Mouse (Mus musculus): ENCODE measurements around the gene Syngap1.
A peak's percentile ranks its signal among the peaks of the same experiment; 100 is the strongest.

Syngap1 gene

GRCm38 (mm10) chr17:26936921-26937695, 3.9 kb upstream of the Syngap1 start:
- DNase-seq: no peak

DNA sequence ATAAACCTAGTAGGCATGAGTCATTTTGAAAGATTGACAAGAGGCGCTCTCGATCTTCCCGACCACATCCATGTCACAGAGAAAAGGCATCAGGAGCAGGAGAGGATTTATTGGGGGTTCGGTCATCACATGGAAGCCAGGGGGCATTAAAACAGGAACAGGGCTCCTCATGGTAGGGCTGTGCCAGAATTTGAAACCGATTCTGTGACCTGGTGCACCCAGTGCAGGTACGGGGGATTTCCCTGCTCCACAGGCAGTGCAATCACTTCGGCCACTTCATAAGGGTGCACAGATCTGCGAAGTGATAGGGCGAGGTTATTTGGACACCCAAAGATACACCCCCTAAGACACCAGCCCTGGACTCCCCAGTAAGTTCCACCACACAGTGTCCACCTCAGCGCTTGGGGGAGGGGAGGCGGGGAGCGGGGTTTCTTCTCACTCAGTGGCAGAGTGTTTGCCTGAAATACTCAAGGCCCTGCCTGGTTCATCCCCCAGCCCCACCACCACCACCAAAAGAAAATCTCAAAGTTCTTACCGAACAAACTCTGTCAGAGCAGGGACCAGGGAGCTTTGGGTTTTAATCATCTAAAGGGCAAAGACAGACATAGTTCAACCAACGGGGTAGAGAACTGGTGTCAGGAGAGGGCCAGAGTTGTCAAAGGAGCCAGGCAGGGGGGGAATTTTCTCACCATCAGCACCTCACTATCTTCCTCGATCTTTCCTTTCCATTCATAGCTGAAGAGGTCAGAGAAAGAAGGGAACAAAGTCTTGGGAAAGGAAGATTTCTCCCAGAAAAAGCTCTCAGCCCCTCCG, 3.0 kb upstream of the Syngap1 start:
- no peak for DNase-seq

DNA sequence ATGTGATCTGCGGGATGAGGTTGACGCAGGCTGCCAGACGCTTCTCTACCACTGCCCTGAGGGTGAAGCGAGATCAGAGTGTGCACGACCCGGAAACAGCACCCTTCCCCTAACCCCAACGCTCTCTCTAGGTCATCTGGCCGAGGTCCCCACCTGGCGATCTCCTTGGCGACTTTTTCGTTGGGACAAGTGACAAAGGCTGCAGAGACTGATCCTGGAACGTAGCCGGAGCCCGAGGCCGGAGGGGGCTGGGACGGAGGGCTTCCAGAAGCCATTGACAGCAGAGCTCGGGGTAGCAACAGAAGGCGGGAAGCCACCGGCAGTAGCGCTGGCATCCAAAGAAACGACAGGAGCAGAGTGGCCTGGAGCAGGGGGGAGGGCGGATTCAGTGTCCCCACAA, 2.3 kb upstream of the Syngap1 start:
- no peak for DNase-seq

DNA sequence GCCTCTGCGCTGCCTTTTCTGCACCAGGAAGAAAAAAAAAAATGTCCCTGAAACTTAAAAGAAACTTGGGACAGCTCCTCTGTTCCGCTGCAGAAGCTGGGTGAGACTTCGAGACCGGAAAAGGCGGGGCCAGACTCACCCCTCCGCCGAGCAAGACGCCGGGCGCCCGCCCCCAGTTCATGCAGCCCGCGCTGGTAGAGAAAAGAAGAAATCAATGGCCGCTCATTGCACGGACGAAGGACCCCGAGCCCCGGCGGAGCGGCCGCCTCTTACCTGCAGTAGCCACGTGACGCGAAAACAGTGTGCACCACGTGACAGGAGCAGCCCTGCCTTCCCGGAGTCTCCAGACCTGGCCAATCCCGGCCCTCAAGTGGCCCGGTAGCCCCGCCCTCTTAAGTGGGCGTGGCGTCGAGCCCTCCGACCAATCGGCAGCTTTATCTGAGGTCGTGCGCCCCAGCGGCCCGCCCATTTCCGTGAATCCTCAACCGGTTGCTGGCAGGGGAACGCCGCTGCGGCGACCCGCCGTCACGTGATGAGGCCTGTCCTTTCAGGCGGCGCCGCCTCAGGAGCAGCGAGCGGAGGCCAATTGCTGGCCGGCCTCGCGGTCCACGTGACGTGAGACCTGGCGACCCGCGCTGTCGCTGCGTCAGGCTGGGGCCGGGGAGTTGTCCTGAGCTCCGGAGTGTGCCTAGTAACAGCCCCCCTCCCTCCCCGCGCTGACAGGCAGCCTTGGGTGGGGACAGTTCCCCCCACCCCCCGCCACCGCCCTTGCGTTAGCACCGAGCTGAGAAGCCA, 1.7 kb upstream of the Syngap1 start, which contains the start of gene Cuta:
TSS of gene Cuta (minus strand) at position 392 of the 795 bp plus-strand sequence.
- DNase-seq: peak; percentile 100

DNA sequence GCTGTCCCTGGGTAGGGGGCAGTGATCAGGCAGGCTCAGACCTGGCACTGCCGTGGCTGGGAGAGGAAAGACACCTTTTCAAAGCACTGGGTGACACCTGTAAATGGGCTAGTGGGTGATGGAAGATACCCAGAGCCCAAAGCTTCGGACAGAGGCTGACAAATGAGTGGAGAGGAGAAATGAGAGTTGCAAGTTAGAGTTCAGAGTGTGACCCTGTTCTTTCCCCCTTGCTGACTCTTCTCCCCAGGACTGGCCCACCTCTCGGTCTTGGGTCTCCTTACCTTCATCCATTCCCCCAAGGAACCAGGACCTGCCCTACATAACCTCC, 1.1 kb upstream of the Syngap1 start:
- no peak for DNase-seq

- no peak for DNase-seq
Measured at GRCm38 (mm10) chr17:26941841-26942570, 953 bp downstream of the Syngap1 start.

DNA sequence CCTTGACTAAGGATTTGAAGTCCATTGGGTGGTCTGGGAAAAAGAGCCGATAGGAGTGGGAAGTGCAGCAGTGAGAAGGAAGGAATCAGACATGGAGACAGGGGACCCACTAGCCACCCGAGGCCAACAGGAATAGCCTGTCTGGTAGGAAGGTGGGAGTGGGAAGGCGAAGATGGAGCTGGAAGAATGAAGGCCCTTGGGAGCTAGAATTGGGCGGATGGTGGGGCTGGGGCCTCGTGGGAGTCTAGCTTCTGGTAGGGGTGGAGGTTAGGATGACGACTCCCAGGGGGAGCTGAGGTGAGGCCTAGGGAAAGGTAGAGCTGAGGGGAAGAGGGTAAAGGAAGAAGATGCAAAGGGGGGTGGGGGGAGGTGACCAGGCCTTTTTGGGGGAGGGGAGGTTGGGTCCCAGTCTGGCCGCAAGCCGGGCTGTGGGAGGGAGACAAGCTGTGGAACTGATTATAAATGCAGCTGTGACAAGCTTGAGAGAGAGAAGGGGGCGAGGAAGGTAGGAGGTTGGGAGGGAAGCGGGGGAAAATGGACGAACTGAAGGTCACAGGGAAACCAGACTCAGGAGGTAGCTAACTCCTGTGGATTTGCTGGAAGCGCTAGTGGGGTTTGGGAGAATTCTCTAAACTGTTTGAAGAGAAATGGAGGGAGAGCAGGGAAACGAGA, 4.9 kb downstream of the Syngap1 start:
- DNase-seq: no peak

DNA sequence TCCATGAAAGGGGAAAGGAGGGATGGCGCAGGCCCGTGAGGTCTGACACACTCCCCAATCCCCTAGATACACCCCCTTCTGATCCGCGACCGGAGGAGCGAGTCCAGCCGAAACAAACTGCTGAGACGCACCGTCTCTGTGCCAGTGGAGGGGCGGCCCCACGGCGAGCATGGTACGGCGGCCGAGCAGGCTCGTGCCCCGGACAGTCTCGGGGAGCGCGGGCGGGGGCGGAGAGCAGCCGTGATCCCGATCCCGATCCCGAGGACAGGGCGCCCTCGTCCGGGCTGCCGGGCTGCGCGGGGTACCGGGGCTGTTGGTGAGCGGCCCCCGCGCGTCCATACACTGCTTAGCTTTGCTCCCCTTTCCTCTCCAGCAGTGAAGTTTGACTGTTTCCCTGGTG, 5.5 kb downstream of the Syngap1 start:
- peak; percentile 78 for DNase-seq

- DNase-seq: peak; percentile 47
Measured at GRCm38 (mm10) chr17:26947231-26948100, 6.4 kb downstream of the Syngap1 start.

DNA sequence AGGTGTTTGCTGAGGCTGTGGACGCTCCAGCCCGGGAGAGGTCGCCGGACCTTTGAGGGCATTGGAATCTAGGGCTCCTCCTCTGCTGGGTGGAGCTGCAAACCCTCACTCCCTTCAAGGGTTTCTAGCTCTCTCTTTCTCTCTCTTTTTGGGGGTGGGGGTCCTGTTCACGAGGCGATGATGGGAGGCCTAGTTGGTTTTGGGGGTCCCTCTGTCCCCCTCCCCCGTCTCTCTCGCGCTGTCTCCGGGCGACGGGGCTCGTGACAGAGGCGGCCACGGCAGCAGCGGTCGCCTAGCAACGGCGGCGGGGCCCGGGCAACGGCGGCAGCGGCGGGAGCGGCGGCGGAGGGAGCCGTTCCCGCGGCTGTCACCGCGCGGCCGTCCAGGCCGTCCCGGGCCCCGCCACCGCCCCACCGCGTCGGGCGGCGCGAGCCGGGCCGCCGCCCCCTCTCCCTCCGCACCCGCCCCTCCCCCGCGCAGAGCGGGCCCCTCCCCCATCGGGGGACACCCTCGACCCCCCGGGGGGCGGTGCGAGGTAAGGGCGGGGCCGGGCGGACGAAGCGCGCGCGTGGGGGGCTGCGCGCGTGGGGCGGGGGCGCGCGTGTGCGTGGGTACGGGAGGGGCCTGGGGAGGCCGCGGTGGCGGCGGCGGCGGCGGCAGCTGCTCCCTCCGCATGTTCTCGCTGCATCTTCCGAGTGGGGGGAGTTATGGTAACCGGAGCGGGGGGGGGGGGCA, 7.4 kb downstream of the Syngap1 start:
- DNase-seq: peak; percentile 77

DNA sequence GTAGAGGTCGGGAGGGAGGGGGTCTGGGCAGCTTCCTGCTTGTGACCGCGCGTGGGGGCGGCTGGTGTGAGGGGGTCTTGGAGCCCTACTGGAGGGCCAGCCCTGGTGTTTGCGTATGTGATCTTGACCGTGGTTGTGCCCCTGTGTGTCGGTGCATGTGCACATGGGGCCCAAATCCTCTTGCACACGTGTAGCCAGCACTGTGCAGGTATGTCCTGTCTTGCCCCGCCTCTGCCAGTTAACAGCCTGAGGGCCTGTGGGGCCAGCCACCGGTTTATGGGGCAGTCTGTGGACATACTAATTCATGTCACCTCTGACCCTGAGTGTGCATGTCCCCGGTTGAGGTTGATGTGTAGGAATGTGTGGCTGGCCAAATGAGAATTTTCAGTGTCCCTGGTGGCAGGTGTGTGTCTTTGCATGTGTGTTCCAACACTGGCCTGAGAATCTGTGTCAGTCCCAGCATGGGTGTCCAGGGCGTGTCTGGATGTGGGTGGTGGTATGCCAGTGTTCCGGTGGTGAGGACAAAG, 8.1 kb downstream of the Syngap1 start:
- peak; percentile 48 for DNase-seq

GRCm38 (mm10) chr17:26949866-26950265, 8.8 kb downstream of the Syngap1 start:
- DNase-seq: peak; percentile 51

GRCm38 (mm10) chr17:26950560-26951288, 9.7 kb downstream of the Syngap1 start:
- DNase-seq: no peak

DNA sequence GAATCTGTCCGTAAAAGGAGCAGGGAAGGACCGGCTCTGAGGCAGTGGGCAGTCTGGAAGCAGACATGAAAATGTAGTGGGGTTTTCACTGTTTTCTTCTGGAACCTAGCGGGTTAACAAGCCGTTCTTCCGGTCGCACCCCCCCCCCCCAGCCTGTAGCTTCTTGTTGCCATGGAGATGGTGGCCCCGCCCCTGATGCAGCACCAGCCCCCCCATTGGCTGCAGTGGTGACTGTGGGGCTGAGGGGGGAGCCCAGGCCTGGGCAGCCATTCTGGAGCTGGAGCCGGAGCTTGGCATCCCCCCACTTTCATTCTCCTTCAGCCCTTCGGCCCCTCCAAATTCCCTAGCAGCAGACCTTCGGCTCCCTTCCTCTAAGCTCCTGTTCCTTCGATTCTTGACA, 10.4 kb downstream of the Syngap1 start:
- DNase-seq: peak; percentile 82

DNA sequence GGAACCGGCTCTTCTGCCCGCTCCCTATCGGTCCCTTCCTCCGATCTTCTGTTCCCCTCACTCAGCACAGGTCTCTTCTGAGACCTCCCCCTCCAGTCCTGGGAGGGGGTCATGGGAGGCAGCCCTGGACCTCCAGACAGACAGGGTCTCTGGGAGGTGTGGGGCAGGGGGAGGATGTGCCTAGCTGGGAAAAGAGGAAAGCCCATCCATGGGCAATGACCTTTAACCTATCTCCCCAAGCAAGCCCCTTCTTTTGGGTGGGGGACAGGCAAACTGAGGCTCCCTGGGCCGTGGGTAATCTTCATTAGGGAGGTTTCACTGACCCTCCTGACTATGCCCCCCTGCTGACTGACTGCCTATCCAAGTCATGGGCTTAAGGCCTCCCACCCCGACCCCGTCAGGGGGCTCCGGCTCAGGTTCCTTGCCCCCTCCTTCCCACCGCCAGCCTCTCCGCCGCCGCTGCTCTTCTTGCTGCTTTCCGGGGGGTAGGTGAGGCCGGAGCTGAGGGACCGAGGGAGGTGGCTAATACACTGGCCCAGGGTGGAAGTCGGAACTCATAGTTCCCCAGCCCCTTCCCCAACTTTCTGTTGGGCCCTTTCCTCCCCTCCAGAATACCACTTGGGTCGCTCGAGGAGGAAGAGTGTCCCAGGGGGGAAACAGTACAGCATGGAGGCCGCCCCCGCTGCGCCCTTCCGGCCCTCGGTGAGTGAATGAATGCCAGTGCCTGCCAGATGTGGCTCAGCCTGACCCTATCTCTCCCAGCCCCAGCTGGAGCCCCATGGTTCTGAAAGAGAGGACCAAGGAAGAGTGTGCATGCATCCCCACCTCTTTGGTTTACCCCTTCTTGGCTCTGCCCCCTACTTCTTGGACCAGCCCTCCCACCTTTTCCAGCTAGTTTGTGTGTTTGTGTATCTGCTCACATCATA, 11.2 kb downstream of the Syngap1 start:
- no peak for DNase-seq

- no peak for DNase-seq
Measured at GRCm38 (mm10) chr17:26953201-26953600, 12.1 kb downstream of the Syngap1 start.

GRCm38 (mm10) chr17:26953726-26954125, 12.7 kb downstream of the Syngap1 start:
- DNase-seq: no peak

GRCm38 (mm10) chr17:26956309-26956708, 15.3 kb downstream of the Syngap1 start:
- no peak for DNase-seq

Measured in right cerebral cortex, postnatal 25 days (tissue).